Mouse (Mus musculus) midbrain, embryonic 14.5 days (tissue): ENCODE data around the gene Pygo2. TPM values are rescaled to one million over a fixed set of nuclear protein-coding genes. Genes with fewer than 3 reads are reported as not detected.

Source experiments
- ATAC-seq: fragments of 200-750 bp; cut with Nextera tagmentation; 2 replicates; pipeline ENCODE4 v1.8.0; 2017; ENCODE audit warnings: moderate number of reproducible peaks, moderate library complexity; ENCODE audit not compliant: low FRiP score, low TSS enrichment
- DNase-seq: peaks from one replicate; pipeline ENCODE4 v3.0.0-alpha.2; 2015
- H3K27ac ChIP-seq: fragments of 300-500 bp; sonication (generic); replicated peaks from 2 replicates; pipeline ENCODE4 v1.5.1; 2014; ENCODE audit warnings: mild to moderate bottlenecking, low read depth, low read length, moderate library complexity
- H3K27me3 ChIP-seq: fragments of 300-500 bp; sonication (generic); 2 replicates; pipeline ENCODE4 v1.6.1; 2014; ENCODE audit warnings: low read length, control low read depth, mixed read lengths; ENCODE audit not compliant: control insufficient read depth, insufficient read depth
- H3K36me3 ChIP-seq: fragments of 300-500 bp; sonication (generic); 2 replicates; pipeline ENCODE4 v1.6.1; 2014; ENCODE audit warnings: low read length, control low read depth; ENCODE audit not compliant: control insufficient read depth, insufficient read depth
- H3K4me1 ChIP-seq: fragments of 300-500 bp; sonication (generic); 2 replicates; pipeline ENCODE4 v1.6.1; 2014; ENCODE audit warnings: mild to moderate bottlenecking, antibody characterized with exemption, low read length, control low read depth; ENCODE audit not compliant: control insufficient read depth, insufficient read depth
- H3K4me2 ChIP-seq: fragments of 300-500 bp; sonication (generic); 2 replicates; pipeline ENCODE4 v1.6.1; 2014; ENCODE audit warnings: mild to moderate bottlenecking, low read length, moderate library complexity
- H3K4me3 ChIP-seq: fragments of 300-500 bp; sonication (generic); replicated peaks from 2 replicates; pipeline ENCODE4 v1.5.1; 2014; ENCODE audit warnings: low read depth, low read length
- H3K9ac ChIP-seq: fragments of 300-500 bp; sonication (generic); replicated peaks from 2 replicates; pipeline ENCODE4 v1.6.1; 2014; ENCODE audit warnings: mild to moderate bottlenecking, low read length, moderate library complexity
- H3K9me3 ChIP-seq: fragments of 300-500 bp; sonication (generic); 2 replicates; pipeline ENCODE4 v1.6.1; 2016; ENCODE audit warnings: low read length, control low read depth, mixed read lengths; ENCODE audit not compliant: control insufficient read depth
- WGBS: fragments of 180-500 bp; shearing (Covaris S2); extraction: QIAGEN DNeasy Blood & Tissue Kit; methylation state at CpG from one replicate; pipeline ENCODE4 v1.1.7; 2014; 5-methylcytosine and 5-hydroxymethylcytosine counted together
- polyA plus RNA-seq: library from polyadenylated mRNA; unstranded; fragments of >200 nt; fragmentation: Nextera tagmentation; extraction: Ambion mirVana; gene quantifications from 2 replicates; pipeline ENCODE4 v1.2.1, GENCODE M21; 2014

Pygo2 gene
- polyA plus RNA-seq, 1 experiment from 2014 or later: 50.6 TPM

DNA sequence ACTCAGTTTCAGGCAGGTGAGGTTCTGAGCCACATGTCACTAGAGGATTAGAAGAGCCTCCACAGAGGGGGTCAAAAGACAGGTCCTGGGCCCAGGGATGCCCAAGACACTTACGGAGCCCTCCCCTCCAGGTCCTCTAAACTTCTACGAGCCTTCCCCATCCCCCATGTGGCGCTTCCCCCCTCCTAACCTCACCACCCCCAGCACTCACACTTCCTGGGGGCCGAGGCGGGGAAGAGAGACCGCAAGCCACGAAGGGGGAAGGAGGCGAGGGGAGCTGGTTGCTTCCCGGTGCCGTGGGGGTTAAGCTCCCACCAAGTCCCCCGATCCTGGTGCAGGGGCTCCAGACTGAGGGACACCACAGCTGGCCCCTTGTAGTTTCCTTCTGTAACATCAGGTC is 44.6 kb upstream of the Pygo2 start:
- Histone ChIP-seq H3K9ac (no peak overlapping the region), H3K9me3 (no peaks in the 10 kb centered on the region), H3K4me1 (no peaks in the 10 kb centered on the region), H3K36me3 (no peaks in the 10 kb centered on the region), H3K4me3 (no peak overlapping the region), H3K4me2 (no peak overlapping the region), H3K27ac (no peak overlapping the region), H3K27me3 (no peaks in the 10 kb centered on the region)
- DNase-seq (no peak), ATAC-seq (no peak)
- WGBS: 50% methylated on average over 11 of the region's 11 CpGs

DNA sequence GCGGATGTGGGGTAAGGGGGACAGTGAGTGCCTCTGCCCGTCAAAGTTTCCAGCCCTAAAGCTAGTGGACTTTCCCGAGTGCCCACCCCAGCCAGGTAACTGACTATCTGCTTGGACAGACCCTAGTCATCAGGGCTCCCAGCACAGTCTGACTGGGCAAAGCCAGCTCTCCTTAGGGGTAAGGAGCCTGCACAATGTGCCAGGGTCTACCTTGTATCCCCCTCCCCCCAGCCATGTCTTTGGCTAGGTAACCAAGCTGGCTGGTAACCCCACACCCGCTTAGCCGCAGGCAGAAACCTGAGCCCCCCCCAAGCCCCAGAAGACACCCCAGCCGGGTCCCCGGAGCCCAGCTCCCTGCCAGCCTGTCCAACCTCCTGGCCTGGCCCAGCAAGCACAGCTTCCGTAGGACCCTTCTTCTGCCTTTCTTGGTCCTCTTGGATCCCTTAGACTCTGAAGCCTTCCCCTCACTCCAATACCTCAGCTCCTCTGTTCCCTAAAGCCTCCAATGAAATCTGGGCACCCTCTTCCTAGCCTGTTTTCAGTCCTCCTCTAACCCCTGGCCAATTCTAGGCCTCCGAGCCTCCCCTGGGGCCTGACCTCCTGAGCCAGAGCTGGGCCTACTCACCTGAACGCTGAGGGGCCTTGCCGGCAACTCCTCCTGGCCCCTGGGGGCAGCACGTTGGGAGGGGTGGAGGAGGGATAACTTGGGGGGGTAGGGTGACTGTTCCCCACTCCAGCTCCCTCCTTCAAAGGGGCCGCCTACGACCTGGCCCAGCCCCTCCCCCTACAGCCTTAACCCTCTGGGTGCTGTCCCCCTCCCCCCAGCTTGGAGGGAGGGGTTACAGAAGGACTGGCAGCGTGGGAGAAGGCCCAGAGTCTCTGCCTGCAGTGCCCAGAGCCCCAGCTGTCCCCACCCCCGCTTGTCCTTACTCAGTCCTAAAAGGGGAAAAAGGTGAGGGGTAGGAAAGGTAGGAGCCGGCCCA is 43.3 kb upstream of the Pygo2 start:
- WGBS: 56% methylated on average over 17 of the region's 17 CpGs
- DNase-seq (no peak), ATAC-seq (no peak)
- Histone ChIP-seq H3K27me3 (no peaks in the 10 kb centered on the region), H3K4me3 (no peak overlapping the region), H3K36me3 (no peaks in the 10 kb centered on the region), H3K4me2 (no peak overlapping the region), H3K27ac (no peak overlapping the region), H3K9ac (no peak overlapping the region), H3K9me3 (no peaks in the 10 kb centered on the region), H3K4me1 (peaks cover 11% of the 10 kb centered on the region)

DNA sequence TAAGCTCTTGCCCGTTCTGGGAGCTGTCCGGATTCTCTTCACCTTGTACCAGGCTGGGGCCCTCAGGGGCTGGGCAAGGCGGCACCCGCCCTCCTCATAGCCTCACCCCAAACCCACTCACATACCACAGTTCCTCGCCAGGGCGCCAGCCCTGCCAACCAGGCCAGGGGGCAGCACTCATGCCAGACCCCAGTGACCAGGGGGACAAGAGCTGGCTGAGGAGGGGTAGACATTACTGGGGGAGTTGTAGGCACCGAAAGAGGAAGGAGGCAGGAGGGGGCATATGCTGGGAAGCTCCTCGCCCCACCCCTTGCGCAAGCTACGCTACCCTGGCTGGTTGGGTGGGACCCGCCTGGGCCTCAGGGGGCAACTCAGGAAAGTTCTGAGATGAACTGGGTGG is 42.4 kb upstream of the Pygo2 start:
- no peaks in the 10 kb centered on the region for H3K9me3 ChIP-seq
- no peak for DNase-seq
- WGBS: 77% methylated on average over 9 of the region's 11 CpGs
- no peak for ATAC-seq
- H3K9ac ChIP-seq: no peak overlapping the region
- no peak overlapping the region for H3K4me3 ChIP-seq
- H3K4me1 ChIP-seq: peaks cover 20% of the 10 kb centered on the region
- no peak overlapping the region for H3K4me2 ChIP-seq
- H3K27me3 ChIP-seq: no peaks in the 10 kb centered on the region
- no peaks in the 10 kb centered on the region for H3K36me3 ChIP-seq
- H3K27ac ChIP-seq: no peak overlapping the region

DNA sequence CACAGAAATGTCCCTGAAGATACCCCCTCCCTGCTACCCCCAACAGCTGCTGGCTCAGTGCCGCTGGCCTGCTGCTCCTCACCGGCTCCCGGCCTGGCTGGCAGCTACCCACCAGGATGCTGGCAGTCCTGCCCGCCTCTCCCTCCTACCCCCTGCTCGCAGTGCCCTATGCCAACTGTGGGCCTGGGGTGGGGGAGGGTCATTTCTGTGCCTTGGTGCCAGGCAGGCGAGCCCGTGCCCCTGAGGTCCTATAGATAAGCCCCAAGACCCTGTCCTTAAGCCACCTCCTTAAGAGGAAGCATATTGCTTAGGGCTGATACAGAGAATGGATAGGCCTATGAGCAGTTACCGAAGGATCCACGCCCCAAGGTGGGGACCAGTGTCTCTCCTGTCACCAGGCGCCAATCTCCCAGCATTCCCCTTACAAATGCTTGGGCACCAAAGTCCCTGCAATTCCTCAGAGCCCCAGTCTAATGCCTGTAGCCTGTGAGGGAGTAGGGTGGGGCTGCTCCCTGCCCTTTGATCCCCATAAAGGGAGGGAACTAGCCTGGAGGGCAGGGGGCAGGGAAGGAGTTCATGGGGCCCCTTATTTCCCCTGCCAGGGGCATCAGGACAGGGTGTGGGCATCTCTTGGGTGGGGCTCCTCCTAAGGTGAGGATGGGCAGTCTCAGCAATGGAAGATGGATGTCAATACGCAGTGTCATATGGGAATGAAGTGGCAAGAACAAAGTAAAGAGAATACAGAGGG is 41.7 kb upstream of the Pygo2 start:
- Histone ChIP-seq H3K27ac (no peak overlapping the region), H3K9me3 (no peaks in the 10 kb centered on the region), H3K9ac (no peak overlapping the region), H3K27me3 (no peaks in the 10 kb centered on the region), H3K4me1 (peaks cover 24% of the 10 kb centered on the region), H3K4me3 (no peak overlapping the region), H3K4me2 (no peak overlapping the region), H3K36me3 (no peaks in the 10 kb centered on the region)
- no peak for ATAC-seq
- DNase-seq: peak; percentile 24
- WGBS: 75% methylated on average over 11 of the region's 11 CpGs

DNA sequence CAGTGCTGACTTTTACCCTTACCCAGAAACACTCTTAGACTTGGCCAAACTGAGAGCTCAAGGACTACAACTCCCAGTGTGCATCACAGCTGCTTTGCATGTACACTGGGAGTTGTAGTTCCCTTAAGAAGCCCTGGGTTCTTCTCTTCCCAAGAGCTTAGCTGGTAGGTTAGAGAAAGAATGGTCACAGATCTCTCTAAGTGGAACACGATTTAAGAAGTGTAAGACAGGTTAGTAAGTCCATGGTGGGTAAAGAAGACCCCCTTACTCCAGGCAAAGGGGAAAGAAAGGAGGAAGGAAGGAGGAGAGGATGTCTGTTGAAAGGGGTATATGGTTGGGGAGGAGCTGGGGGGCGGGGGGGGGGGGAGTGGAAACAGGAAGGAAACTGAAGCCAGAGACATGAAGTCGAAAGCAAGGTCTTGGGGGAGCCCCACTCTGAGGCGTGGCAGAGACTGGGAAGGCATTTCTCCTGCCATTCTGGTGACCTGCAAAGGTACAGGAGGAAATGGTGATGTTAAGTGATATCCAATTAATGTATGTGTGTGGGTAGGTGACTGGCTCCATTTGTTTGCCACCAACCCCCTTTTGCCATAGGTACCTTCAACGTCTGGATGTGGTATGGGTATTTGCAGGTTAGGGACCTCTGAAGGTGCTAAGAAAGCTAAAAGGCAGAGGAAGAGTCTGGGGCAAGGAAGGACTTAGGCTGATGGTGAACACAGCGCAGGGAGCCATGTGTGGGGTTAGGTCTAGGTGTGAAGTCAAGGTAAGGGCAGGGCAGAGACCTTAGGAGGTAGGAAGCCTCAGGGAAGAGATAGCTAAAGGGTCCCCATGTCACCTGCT is 40.9 kb upstream of the Pygo2 start:
- H3K4me3 ChIP-seq: no peak overlapping the region
- no peak for ATAC-seq
- H3K9ac ChIP-seq: no peak overlapping the region
- H3K4me1 ChIP-seq: peaks cover 24% of the 10 kb centered on the region
- no peak overlapping the region for H3K27ac ChIP-seq
- WGBS: 59% methylated on average over 6 of the region's 6 CpGs
- DNase-seq: peak; percentile 79
- H3K36me3 ChIP-seq: no peaks in the 10 kb centered on the region
- H3K4me2 ChIP-seq: no peak overlapping the region
- no peaks in the 10 kb centered on the region for H3K27me3 ChIP-seq
- H3K9me3 ChIP-seq: no peaks in the 10 kb centered on the region

DNA sequence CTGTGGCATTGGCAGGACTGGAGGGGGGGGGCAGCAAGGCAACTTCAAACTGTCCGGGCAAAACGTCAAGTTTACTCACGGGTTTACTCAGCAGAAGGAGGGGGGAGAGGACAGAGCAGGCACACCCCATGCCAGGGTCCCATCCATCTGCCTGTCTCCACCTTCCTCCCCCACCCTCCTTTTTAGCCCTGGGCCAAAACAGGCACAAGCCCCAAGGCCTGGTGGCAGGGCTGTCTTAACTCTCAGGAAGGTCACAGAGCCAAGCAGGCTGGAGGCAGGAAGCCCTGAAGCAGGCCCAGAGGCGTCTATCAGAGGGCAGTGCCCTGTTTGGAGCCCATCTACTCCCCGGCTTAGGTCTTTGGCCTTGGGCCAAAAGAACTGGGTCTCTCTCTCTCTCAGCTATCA is 39.9 kb upstream of the Pygo2 start:
- Histone ChIP-seq H3K27me3 (0 out of 2 replicates have a peak, but pooled peaks cover 3% of the 10 kb centered on the region), H3K9me3 (no peaks in the 10 kb centered on the region), H3K4me1 (peaks cover 33% of the 10 kb centered on the region), H3K4me3 (no peak overlapping the region), H3K27ac (no peak overlapping the region), H3K4me2 (no peak overlapping the region), H3K36me3 (no peaks in the 10 kb centered on the region), H3K9ac (no peak overlapping the region)
- WGBS: 64% methylated on average over 5 of the region's 5 CpGs
- DNase-seq (peak; percentile 31), ATAC-seq (no peak)

DNA sequence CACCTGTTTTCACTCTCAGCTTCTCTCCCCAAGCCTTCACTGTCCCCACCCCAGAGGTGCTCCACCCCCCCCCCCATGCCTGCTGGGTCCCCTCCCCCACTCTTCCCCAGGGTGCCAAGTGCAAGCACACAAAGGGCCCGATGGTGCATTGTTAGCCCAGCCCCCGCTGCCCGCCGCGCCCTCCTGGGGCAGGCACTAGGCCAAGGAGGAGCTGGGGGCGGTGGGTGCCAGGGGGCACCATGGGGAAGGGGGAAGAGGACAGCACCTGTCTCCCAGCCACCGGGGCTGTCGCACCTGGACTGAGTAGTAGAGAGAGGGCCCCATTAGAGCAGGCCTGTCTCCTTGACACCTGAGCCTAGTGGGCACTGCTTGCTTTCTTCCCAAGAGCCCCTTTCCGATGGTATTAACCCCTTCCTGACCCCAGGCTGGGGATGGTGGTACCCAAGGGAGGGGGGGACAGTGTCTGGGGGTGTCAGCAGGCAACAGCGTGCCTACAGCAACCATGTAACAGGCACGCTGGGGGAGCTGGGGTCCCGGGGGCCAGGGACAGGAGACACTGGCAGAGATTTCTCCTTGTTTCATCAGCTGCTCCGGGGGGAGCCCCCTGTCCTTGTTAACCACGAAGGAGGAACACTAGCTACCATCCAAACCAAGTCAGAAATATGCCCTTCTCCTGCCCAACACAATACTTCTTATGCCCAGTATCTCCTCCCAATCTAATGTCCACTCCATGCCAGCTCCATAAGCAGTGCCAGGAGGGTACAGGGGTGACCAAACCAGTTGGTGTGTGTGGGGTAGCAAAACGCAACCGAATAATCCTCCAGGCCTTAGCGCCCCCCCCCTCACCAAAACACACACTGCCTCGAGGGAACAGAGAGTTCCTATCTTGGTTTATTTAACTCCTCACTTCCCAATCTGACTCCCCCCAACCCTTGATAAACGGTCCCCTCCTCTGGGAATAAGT is 39.0 kb upstream of the Pygo2 start:
- H3K27ac ChIP-seq: no peak overlapping the region
- H3K9me3 ChIP-seq: no peaks in the 10 kb centered on the region
- peak overlapping the region; percentile 54 for H3K9ac ChIP-seq
- 11% methylated on average over 19 of the region's 19 CpGs for WGBS
- ATAC-seq (no peak), DNase-seq (no peak)
- H3K4me3 ChIP-seq: peak overlapping the region; percentile 50
- H3K4me2 ChIP-seq: peak overlapping the region; percentile 100
- H3K4me1 ChIP-seq: peaks cover 41% of the 10 kb centered on the region
- H3K27me3 ChIP-seq: peaks cover 12% of the 10 kb centered on the region; the same call in 1 of the 2 replicates
- no peaks in the 10 kb centered on the region for H3K36me3 ChIP-seq
